Mouse (Mus musculus) urinary bladder, adult 2 months (tissue): Measurements from ENCODE around the gene Ipo8. TPM values are rescaled to one million over a fixed set of nuclear protein-coding genes. Genes with fewer than 3 reads are reported as not detected.

Source experiments
- DNase-seq: peaks from one replicate; pipeline ENCODE4 v3.0.0; 2022; ENCODE audit warnings: low spot score
- polyA plus RNA-seq: library from polyadenylated mRNA; depleted of rRNA; stranded (reverse); fragments of >200 nt; gene quantifications from 2 replicates; pipeline ENCODE4 v1.2.3, GENCODE M21; 2012; rRNA removed

The Ipo8 gene
- polyA plus RNA-seq, 1 experiment: 19.0 TPM

- no peak for DNase-seq
These were observed 74.7 kb downstream of the Ipo8 start for GRCm38 (mm10) chr6:148756535-148756934.

- no peak for DNase-seq
These were observed 79.9 kb downstream of the Ipo8 start for GRCm38 (mm10) chr6:148751400-148751799.

GRCm38 (mm10) chr6:148750183-148750582 lies 81.1 kb downstream of the Ipo8 start:
- no peak for DNase-seq

- no peak for DNase-seq
These were observed 90.6 kb downstream of the Ipo8 start for GRCm38 (mm10) chr6:148740521-148741226.

GRCm38 (mm10) chr6:148736390-148736789 lies 94.9 kb downstream of the Ipo8 start:
- no peak for DNase-seq

GRCm38 (mm10) chr6:148734012-148734411 lies 97.3 kb downstream of the Ipo8 start:
- DNase-seq: no peak

- no peak for DNase-seq
These were observed 98.3 kb downstream of the Ipo8 start for GRCm38 (mm10) chr6:148732920-148733319.

GRCm38 (mm10) chr6:148728571-148728970 lies 102.7 kb downstream of the Ipo8 start:
- no peak for DNase-seq

- DNase-seq: no peak
These were observed 103.3 kb downstream of the Ipo8 start for GRCm38 (mm10) chr6:148727871-148728524.

- no peak for DNase-seq
These were observed 106.8 kb downstream of the Ipo8 start for GRCm38 (mm10) chr6:148724453-148724852.

Other genes with a start within 250 kb of the Ipo8 start
- 16.5 and 19.3 TPM in 2 replicates for gene Caprin2, start 64.8 kb upstream of the Ipo8 start, polyA plus RNA-seq
- 17.8 and 20.9 TPM in 2 replicates for gene Sinhcaf, start 115.0 kb upstream of the Ipo8 start, polyA plus RNA-seq